Mouse (Mus musculus) gastrocnemius, adult 8-10 months (tissue): Measurements from ENCODE around the gene Rin2. TPM values are rescaled to one million over a fixed set of nuclear protein-coding genes. Genes with fewer than 3 reads are reported as not detected.
"Not testable (repeated sequence)": the region's sequence is repeated elsewhere in the genome, so short reads cannot be mapped to it uniquely, and the experiment has no call there.

Experiments
- DNase-seq, 2 experiments: peaks; one replicate each; pipeline ENCODE4 v3.0.0; 2022; ENCODE audit warnings: low spot score in 2 of 2
- microRNA-seq: library from miRNA; unstranded; fragments of <30 nt; microRNA quantifications from one replicate; pipeline ENCODE4 v1.2.0, GENCODE M21; 2022
- total RNA-seq, 4 experiments: library from RNA; stranded (reverse); gene quantifications; 2 replicates each; pipeline ENCODE4 v1.2.4; 2022

Gene Rin2
- total RNA-seq, 4 experiments from 2014 or later: 5.3 to 12.9 (median 10.1) TPM

- no peak for DNase-seq
These were observed 213.9 kb downstream of the Rin2 start for GRCm38 (mm10) chr2:145888766-145889480.

GRCm38 (mm10) chr2:145890571-145890970 is 215.6 kb downstream of the Rin2 start:
- DNase-seq: no peak

- no peak for DNase-seq
These were observed 218.7 kb downstream of the Rin2 start for GRCm38 (mm10) chr2:145893756-145894155.

- no peak for DNase-seq
These were observed 223.1 kb downstream of the Rin2 start for GRCm38 (mm10) chr2:145898106-145898505.

GRCm38 (mm10) chr2:145900318-145900717 is 225.3 kb downstream of the Rin2 start:
- not testable (repeated sequence) for DNase-seq

GRCm38 (mm10) chr2:145901861-145902260 is 226.8 kb downstream of the Rin2 start, which contains the start of gene Naa20:
TSS of gene Naa20 (plus strand) at chr2:145902099.
- DNase-seq: no peak

GRCm38 (mm10) chr2:145903061-145903901 is 228.3 kb downstream of the Rin2 start:
- DNase-seq: peak; percentile 82 to 83

GRCm38 (mm10) chr2:145903983-145904616 is 229.1 kb downstream of the Rin2 start:
- DNase-seq: no peak

- no peak for DNase-seq
These were observed 230.1 kb downstream of the Rin2 start for GRCm38 (mm10) chr2:145905156-145905555.

- DNase-seq: not testable (repeated sequence)
These were observed 230.9 kb downstream of the Rin2 start for GRCm38 (mm10) chr2:145905884-145906283.

GRCm38 (mm10) chr2:145920941-145921650 is 246.1 kb downstream of the Rin2 start:
- no peak for DNase-seq

GRCm38 (mm10) chr2:145934339-145935231 is 259.6 kb downstream of the Rin2 start, which contains the start of the genes Cfap61 and Crnkl1:
TSS of gene Cfap61 (plus strand) at chr2:145934784.
TSS of gene Crnkl1 (minus strand) at chr2:145935014.
- peak; percentile 83 to 84 for DNase-seq

GRCm38 (mm10) chr2:145936975-145937374 is 262.0 kb downstream of the Rin2 start:
- DNase-seq: no peak

Small RNAs within 50 kb of the gene (microRNA-seq; reads per million reads assigned to microRNA genes)
- not detected for gene Gm25026

Other genes starting within 250 kb of the Rin2 start
- gene Naa20, start 226.9 kb downstream of the Rin2 start, total RNA-seq: 10 to 100 TPM; 48.5 to 56.4 (median 53.6) TPM